Mouse (Mus musculus) MEL (cell line): ENCODE results near the gene Vps37b. TPM values are rescaled to one million over a fixed set of nuclear protein-coding genes. Genes with fewer than 3 reads are reported as not detected.

Experiments used
- DNase-seq: peaks from one replicate; pipeline ENCODE4 v3.0.0; 2011; ENCODE audit warnings: low read depth, low spot score
- H3K27ac ChIP-seq: 2 replicates; pipeline ENCODE4 v1.5.1; 2012; ENCODE audit warnings: low read depth, mild to moderate bottlenecking, control low read depth, low read length, moderate library complexity; ENCODE audit not compliant: control insufficient read depth
- H3K27me3 ChIP-seq, 2 experiments: fragments of 150-350 bp in 1 of 2; sonication (generic) in 1 of 2; 2 replicates each; pipeline ENCODE4 v1.6.1; 2012; ENCODE audit warnings: low read length in 2 of 2, mild to moderate bottlenecking in 2 of 2, improper control_type of control experiment in 1 of 2, moderate library complexity in 1 of 2; ENCODE audit not compliant: insufficient read depth in 2 of 2, control insufficient read depth in 1 of 2
- H3K36me3 ChIP-seq, 2 experiments: 2 replicates each; pipeline ENCODE4 v1.6.1; 2012 to 2014; ENCODE audit warnings: low read length in 2 of 2, improper control_type of control experiment in 1 of 2, inconsistent platforms in 1 of 2, mild to moderate bottlenecking in 1 of 2; ENCODE audit not compliant: insufficient read depth in 2 of 2, control insufficient read depth in 1 of 2
- H3K4me1 ChIP-seq, 2 experiments: fragments of 150-350 bp in 1 of 2; sonication (generic) in 1 of 2; 2 replicates each; pipeline ENCODE4 v1.6.1; 2012; ENCODE audit warnings: low read length in 2 of 2, improper control_type of control experiment in 1 of 2, mild to moderate bottlenecking in 1 of 2; ENCODE audit not compliant: insufficient read depth in 2 of 2, control insufficient read depth in 1 of 2
- H3K4me3 ChIP-seq, 2 experiments: fragments of 150-350 bp in 1 of 2; sonication (generic) in 1 of 2; 2 replicates each; pipeline ENCODE4 v1.5.1; 2012; ENCODE audit warnings: low read depth in 2 of 2, low read length in 2 of 2, mild to moderate bottlenecking in 2 of 2, moderate library complexity in 2 of 2, control low read depth in 1 of 2, improper control_type of control experiment in 1 of 2; ENCODE audit not compliant: control insufficient read depth in 1 of 2, insufficient read depth in 1 of 2
- H3K79me2 ChIP-seq: 2 replicates; pipeline ENCODE4 v1.6.1; 2012; ENCODE audit warnings: mild to moderate bottlenecking, low read length, moderate library complexity; ENCODE audit not compliant: control insufficient read depth, poor library complexity, insufficient read depth
- H3K9ac ChIP-seq: 2 replicates; pipeline ENCODE4 v1.6.1; 2012; ENCODE audit warnings: low read depth, mild to moderate bottlenecking, control low read depth, low read length, moderate library complexity; ENCODE audit not compliant: control insufficient read depth, poor library complexity, severe bottlenecking
- H3K9me3 ChIP-seq: fragments of 150-350 bp; sonication (generic); replicated peaks from 2 replicates; pipeline ENCODE4 v1.6.1; 2012; ENCODE audit warnings: mild to moderate bottlenecking, low read length, improper control_type of control experiment, moderate library complexity; ENCODE audit not compliant: insufficient read depth
- BHLHE40 ChIP-seq: IDR thresholded peaks from 2 replicates; pipeline ENCODE4 v1.6.1; 2012; ENCODE audit warnings: low read depth, mild to moderate bottlenecking, inconsistent platforms, low read length, improper control_type of control experiment, borderline replicate concordance
- E2F4 ChIP-seq: IDR thresholded peaks from 2 replicates; pipeline ENCODE4 v1.6.1; 2011; ENCODE audit warnings: low read depth, low read length, improper control_type of control experiment, borderline replicate concordance
- EP300 ChIP-seq, 2 experiments: IDR thresholded peaks; 2 replicates each; pipeline ENCODE4 v1.6.1; 2011; ENCODE audit warnings: improper control_type of control experiment in 2 of 2, low read length in 2 of 2, low read depth in 1 of 2, mild to moderate bottlenecking in 1 of 2
- ETS1 ChIP-seq: IDR thresholded peaks from 2 replicates; pipeline ENCODE4 v1.6.1; 2012; ENCODE audit warnings: low read depth, mild to moderate bottlenecking, inconsistent platforms, low read length, improper control_type of control experiment, moderate library complexity
- GABPA ChIP-seq: IDR thresholded peaks from 2 replicates; pipeline ENCODE4 v1.6.1; 2012; ENCODE audit warnings: low read depth, mild to moderate bottlenecking, inconsistent platforms, low read length, improper control_type of control experiment, moderate library complexity
- HCFC1 ChIP-seq: IDR thresholded peaks from 2 replicates; pipeline ENCODE4 v1.6.1; 2012; ENCODE audit warnings: low read depth, mild to moderate bottlenecking, inconsistent platforms, low read length, improper control_type of control experiment, moderate library complexity
- JUND ChIP-seq: IDR thresholded peaks from 2 replicates; pipeline ENCODE4 v1.6.1; 2011; ENCODE audit warnings: low read depth, mild to moderate bottlenecking, improper control_type of control experiment, low read length
- KAT2A ChIP-seq: conservative IDR thresholded peaks from 2 replicates; pipeline ENCODE4 v1.6.1; 2012; ENCODE audit warnings: low read depth, low read length, improper control_type of control experiment, inconsistent platforms
- MAFK ChIP-seq: IDR thresholded peaks from 2 replicates; pipeline ENCODE4 v1.6.1; 2011; ENCODE audit warnings: low read depth, mild to moderate bottlenecking, low read length, improper control_type of control experiment, borderline replicate concordance
- MAZ ChIP-seq: IDR thresholded peaks from 2 replicates; pipeline ENCODE4 v1.6.1; 2012; ENCODE audit warnings: low read depth, mild to moderate bottlenecking, inconsistent platforms, low read length, improper control_type of control experiment
- MEF2A ChIP-seq: IDR thresholded peaks from 2 replicates; pipeline ENCODE4 v1.6.1; 2014; ENCODE audit warnings: low read depth, mild to moderate bottlenecking, inconsistent platforms, low read length, improper control_type of control experiment; ENCODE audit not compliant: poor library complexity, insufficient replicate concordance, severe bottlenecking; ENCODE audit errors: extremely low read depth
- POLR2AphosphoS2 ChIP-seq: IDR thresholded peaks from 2 replicates; pipeline ENCODE4 v1.6.1; 2011; ENCODE audit warnings: low read length, improper control_type of control experiment
- RAD21 ChIP-seq: IDR thresholded peaks from 2 replicates; pipeline ENCODE4 v1.6.1; 2011; ENCODE audit warnings: mild to moderate bottlenecking, low read depth, low read length, improper control_type of control experiment
- SMC3 ChIP-seq: IDR thresholded peaks from 2 replicates; pipeline ENCODE4 v1.6.1; 2011; ENCODE audit warnings: low read depth, low read length, improper control_type of control experiment
- TCF12 ChIP-seq: IDR thresholded peaks from 2 replicates; pipeline ENCODE4 v1.6.1; 2014; ENCODE audit warnings: low read depth, mild to moderate bottlenecking, inconsistent platforms, low read length, improper control_type of control experiment, moderate library complexity
- UBTF ChIP-seq: IDR thresholded peaks from 2 replicates; pipeline ENCODE4 v1.6.1; 2012; ENCODE audit warnings: low read depth, mild to moderate bottlenecking, inconsistent platforms, low read length, improper control_type of control experiment, moderate library complexity, borderline replicate concordance; ENCODE audit not compliant: insufficient read depth
- USF2 ChIP-seq, 2 experiments: IDR thresholded peaks; 2 replicates each; pipeline ENCODE4 v1.6.1; 2011 to 2012; ENCODE audit warnings: improper control_type of control experiment in 2 of 2, low read length in 2 of 2, borderline replicate concordance in 1 of 2, inconsistent platforms in 1 of 2, low read depth in 1 of 2, mild to moderate bottlenecking in 1 of 2; ENCODE audit not compliant: insufficient read depth in 1 of 2
- ZC3H11A ChIP-seq: IDR thresholded peaks from 2 replicates; pipeline ENCODE4 v1.6.1; 2012; ENCODE audit warnings: low read depth, mild to moderate bottlenecking, inconsistent platforms, low read length, improper control_type of control experiment
- ZMIZ1 ChIP-seq: IDR thresholded peaks from 2 replicates; pipeline ENCODE4 v1.6.1; 2012; ENCODE audit warnings: low read depth, mild to moderate bottlenecking, inconsistent platforms, low read length, improper control_type of control experiment, moderate library complexity
- polyA plus RNA-seq, 2 experiments: library from polyadenylated mRNA; stranded (reverse) in 1 of 2; unstranded in 1 of 2; fragments of >175 nt in 1 of 2; fragments of >200 nt in 1 of 2; gene quantifications; 2 replicates each; pipeline versions ENCODE4 v1.2.1 to v1.2.4; 2012; ENCODE audit warnings: low replicate concordance in 2 of 2, low read depth in 1 of 2; ENCODE audit not compliant: insufficient read length in 2 of 2, insufficient read depth in 1 of 2, missing spikeins in 1 of 2
- total RNA-seq: library from RNA; depleted of rRNA; stranded (reverse); fragments of 300-350 nt; gene quantifications from 2 replicates; pipeline ENCODE4 v1.2.3, GENCODE M21; 2012

Vps37b gene
- total and polyA plus RNA-seq, 3 experiments: 28.6 to 66.0 TPM; not detected in 1

- H3K4me1 ChIP-seq: peaks cover 2 to 30% of the 10 kb centered on the region in 2 experiments; a peak in 3 of 4 replicates
- H3K4me3 ChIP-seq: no peak overlapping the region
- no peak overlapping the region for H3K9ac ChIP-seq
- no peak for TF ChIP-seq USF2 (IDR thresholded peaks at IDR 0.05; ENCODE audit: borderline replicate concordance in 1 of 2, insufficient read depth in 1 of 2, low read depth in 1 of 2, low read length in 2 of 2)
- TF ChIP-seq POLR2AphosphoS2: no peak
- no peak for TF ChIP-seq RAD21
- TF ChIP-seq ZC3H11A: no peak
- no peak for TF ChIP-seq MAZ
- no peak for TF ChIP-seq EP300 (IDR thresholded peaks at IDR 0.05; ENCODE audit: low read depth in 1 of 2, low read length in 2 of 2)
- TF ChIP-seq TCF12: no peak
- TF ChIP-seq MAFK: no peak
- TF ChIP-seq E2F4: no peak
- TF ChIP-seq ETS1: no peak
- no peak for TF ChIP-seq KAT2A
- no peak for TF ChIP-seq MEF2A
- no peak for TF ChIP-seq HCFC1
- TF ChIP-seq UBTF: no peak
- no peak for TF ChIP-seq BHLHE40
- H3K27ac ChIP-seq: no peak overlapping the region
- no peaks in the 10 kb centered on the region for H3K9me3 ChIP-seq
- peaks cover 14% of the 10 kb centered on the region for H3K79me2 ChIP-seq
- H3K27me3 ChIP-seq: no peaks in the 10 kb centered on the region
- H3K36me3 ChIP-seq: peaks cover 0 to 13% of the 10 kb centered on the region in 2 experiments; a peak in 2 of 4 replicates
- DNase-seq: no peak
Observed at GRCm38 (mm10) chr5:124046741-124047401, 14.8 kb upstream of the Vps37b start.

GRCm38 (mm10) chr5:124045453-124046010, 13.5 kb upstream of the Vps37b start:
- Histone ChIP-seq H3K27me3 (no peaks in the 10 kb centered on the region), H3K4me1 (peaks cover 2 to 23% of the 10 kb centered on the region in 2 experiments; a peak in 3 of 4 replicates), H3K36me3 (peaks cover 0 to 4% of the 10 kb centered on the region in 2 experiments; a peak in 2 of 4 replicates), H3K4me3 (no peak overlapping the region), H3K9me3 (no peaks in the 10 kb centered on the region), H3K79me2 (peaks cover 7% of the 10 kb centered on the region), H3K27ac (no peak overlapping the region), H3K9ac (no peak overlapping the region)
- TF ChIP-seq TCF12 (no peak), GABPA (no peak), USF2 (IDR thresholded peaks at IDR 0.05; ENCODE audit: borderline replicate concordance in 1 of 2, insufficient read depth in 1 of 2, low read depth in 1 of 2, low read length in 2 of 2) (no peak), ZMIZ1 (no peak), SMC3 (no peak), MEF2A (no peak), JUND (no peak)
- DNase-seq: no peak
